Mouse (Mus musculus): ENCODE measurements around the gene Gm7534. TPM values are rescaled to one million over a fixed set of nuclear protein-coding genes. Genes with fewer than 3 reads are reported as not detected.

Gm7534 gene
- not detected for polyA plus RNA-seq (2014; fragmentation: Illumina TruSeq; extraction: RNeasy Lipid Tissue Mini Kit (QIAGEN cat#74804); ENCODE audit: low read depth, low replicate concordance)

DNA sequence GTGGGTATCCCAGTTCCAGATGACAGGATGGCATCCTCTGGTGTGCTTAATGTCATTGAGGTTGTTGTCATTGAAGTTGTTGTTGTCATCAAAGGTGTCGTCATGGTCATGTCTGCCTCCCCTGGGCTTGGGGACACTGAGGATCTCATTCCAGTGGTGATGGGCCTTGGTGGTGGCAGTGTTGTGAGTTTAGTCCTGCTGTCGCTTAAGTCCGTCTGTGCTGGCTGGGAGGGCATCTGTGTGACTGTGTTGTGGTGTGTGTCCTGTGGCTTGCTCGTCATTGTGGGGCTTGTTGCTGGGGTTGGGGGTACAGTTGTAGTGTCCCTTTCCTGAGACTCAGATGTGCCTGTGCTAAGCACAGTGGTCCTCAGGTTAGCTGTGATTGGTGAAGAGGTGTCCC is at the start of gene Gm7534:
Gene Gm7534, minus strand, starts transcription at position 101 of the 400 bp plus-strand sequence.

DNA sequence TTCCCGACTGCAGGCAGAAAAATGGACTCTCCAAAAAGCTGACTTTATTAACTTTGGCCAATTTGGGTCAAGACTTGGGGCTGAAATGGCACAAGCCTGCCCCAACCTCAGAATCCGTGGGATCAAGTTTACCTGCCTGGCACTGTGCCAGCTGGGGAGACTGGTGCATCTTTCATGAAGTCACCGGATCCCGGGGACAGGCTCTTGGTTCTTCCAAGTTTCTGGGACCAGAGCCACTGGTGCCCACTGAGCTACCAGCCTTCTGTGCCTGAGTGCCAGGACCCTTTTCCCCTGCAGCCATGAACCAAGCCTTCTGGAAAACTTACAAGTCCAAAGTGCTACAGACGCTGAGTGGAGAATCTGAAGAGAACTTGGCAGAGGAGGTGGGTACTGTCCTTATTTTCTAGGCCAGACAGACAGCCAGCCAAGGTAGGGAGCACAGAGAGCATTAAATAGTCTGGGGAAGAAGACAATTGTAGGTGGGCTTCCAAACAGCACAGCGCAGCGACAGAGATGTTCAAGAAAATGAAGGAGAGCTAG is 44.0 kb upstream of the Gm7534 start, which contains the start of gene Gm30191:
Gene Gm30191, plus strand, starts transcription at position 217 of the 540 bp plus-strand sequence.

DNA sequence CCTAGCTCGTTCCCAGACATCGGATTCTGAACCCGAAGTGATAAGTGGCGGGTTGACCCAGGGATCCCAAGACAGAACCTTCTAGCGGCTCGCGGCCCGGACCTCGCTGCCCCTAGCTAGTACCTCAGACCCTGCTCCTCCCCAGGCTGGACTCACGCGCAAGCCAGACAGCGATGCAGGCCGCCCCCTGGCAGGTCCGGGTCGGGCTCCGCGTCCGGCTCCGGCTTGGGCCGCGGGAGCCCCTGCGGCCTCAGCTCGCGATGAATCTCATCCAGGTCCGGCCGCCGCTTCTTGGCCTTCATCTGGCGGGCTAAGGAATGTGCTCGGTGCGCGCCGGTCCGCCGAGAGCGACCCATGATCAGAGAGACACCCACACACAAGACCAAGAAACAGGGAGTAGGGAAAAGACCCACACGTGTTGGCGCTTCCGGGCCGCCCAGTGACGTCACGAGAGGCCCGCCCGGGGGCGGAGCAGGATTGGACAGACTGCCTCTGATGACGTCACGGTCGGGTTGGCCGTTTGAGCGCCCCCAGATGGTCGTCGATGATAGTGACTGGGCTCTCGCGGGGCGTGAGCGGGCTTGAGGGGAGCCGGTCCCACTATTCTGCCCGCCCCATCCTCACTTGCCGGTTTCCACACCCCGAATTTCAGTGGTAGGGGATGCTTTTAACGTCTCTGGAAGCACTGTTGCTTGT is 42.5 kb upstream of the Gm7534 start, which contains the start of gene Zfp593:
Gene Zfp593, minus strand, starts transcription at position 445 of the 696 bp plus-strand sequence.

DNA sequence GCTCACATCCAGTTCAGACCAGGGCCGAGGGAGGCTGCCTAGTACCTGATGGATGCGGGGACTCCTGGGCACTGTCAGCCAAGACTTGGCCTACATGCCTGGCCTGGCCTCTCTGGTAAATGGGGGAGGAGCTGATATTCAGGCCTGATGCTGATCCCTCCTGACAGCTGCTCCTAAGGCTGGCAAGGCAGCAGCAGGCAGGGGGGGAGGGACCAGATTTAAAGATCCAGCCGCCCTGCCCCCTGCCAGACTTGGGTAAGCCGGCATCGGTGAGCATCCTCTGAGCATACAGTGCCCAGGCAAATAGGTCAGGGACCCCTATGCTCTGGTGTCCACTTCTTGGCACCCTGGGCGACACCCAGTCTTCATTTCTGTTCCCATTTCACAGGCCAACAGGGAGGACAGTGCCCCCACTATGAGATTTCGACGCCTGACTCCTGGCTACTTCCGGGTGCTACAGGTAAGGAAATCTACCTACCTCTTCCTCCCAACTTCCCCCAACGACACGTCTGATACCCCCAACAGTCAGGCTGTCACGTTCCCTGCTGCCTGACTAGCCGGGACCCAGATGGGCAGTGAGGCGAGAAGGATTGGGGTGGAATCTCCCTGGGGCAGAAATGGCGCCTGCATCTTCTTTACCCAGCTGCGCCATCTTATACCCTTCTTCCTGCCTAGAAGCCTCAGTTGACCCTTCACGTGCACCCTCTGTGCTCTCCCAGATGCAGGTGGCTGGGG is 40.9 kb upstream of the Gm7534 start, which contains the start of gene E130218I03Rik:
Gene E130218I03Rik, plus strand, starts transcription at position 147 of the 735 bp plus-strand sequence.

DNA sequence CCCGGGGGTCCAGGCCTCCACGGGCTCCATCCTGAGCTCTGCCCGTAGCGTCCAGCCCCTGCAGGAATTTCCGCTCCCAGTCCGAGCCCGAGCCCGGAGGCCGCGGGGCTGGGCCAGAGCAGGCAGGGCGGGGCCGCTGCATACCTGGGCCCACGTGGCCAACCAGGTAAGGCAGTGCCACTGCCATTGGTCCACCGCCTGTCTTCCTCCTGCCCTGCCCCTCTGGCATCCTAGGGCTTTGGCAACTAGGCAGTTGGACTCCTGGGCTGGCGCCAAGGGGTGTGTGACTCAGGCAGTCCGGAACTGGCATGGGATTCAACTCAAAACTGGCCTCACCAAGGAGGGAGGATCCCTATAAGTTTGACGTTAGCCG is 35.5 kb upstream of the Gm7534 start, which contains the start of gene Cnksr1:
Gene Cnksr1, minus strand, starts transcription at position 121 of the 373 bp plus-strand sequence.

GRCm38 (mm10) chr4:134227194-134227593 is 24.4 kb upstream of the Gm7534 start, which contains the start of gene Catsper4:
Gene Catsper4 (minus strand): TSS chr4:134227383.

Other genes with a start within 250 kb of the Gm7534 start
- 169 TPM for gene Hmgn2, start 234.4 kb downstream of the Gm7534 start, polyA plus RNA-seq (2014; fragmentation: Illumina TruSeq; extraction: RNeasy Lipid Tissue Mini Kit (QIAGEN cat#74804); ENCODE audit: low read depth, low replicate concordance)
- 19.4 TPM for gene Dhdds, start 202.1 kb downstream of the Gm7534 start, polyA plus RNA-seq (2014; fragmentation: Illumina TruSeq; extraction: RNeasy Lipid Tissue Mini Kit (QIAGEN cat#74804); ENCODE audit: low read depth, low replicate concordance)
- not detected for gene Lin28a, start 184.2 kb downstream of the Gm7534 start, polyA plus RNA-seq (2014; fragmentation: Illumina TruSeq; extraction: RNeasy Lipid Tissue Mini Kit (QIAGEN cat#74804); ENCODE audit: low read depth, low replicate concordance)
- not detected for gene Zfp683, start 149.2 kb downstream of the Gm7534 start, polyA plus RNA-seq (2014; fragmentation: Illumina TruSeq; extraction: RNeasy Lipid Tissue Mini Kit (QIAGEN cat#74804); ENCODE audit: low read depth, low replicate concordance)
- not detected for gene Crybg2, start 142.2 kb downstream of the Gm7534 start, polyA plus RNA-seq (2014; fragmentation: Illumina TruSeq; extraction: RNeasy Lipid Tissue Mini Kit (QIAGEN cat#74804); ENCODE audit: low read depth, low replicate concordance)
- gene Cd52, start 107.9 kb downstream of the Gm7534 start, polyA plus RNA-seq (2014; fragmentation: Illumina TruSeq; extraction: RNeasy Lipid Tissue Mini Kit (QIAGEN cat#74804); ENCODE audit: low read depth, low replicate concordance) = 15.0 TPM
- 0.53 TPM for gene Ubxn11, start 100.4 kb downstream of the Gm7534 start, polyA plus RNA-seq (2014; fragmentation: Illumina TruSeq; extraction: RNeasy Lipid Tissue Mini Kit (QIAGEN cat#74804); ENCODE audit: low read depth, low replicate concordance)
- 1.0 TPM for gene Sh3bgrl3, start 74.2 kb downstream of the Gm7534 start, polyA plus RNA-seq (2014; fragmentation: Illumina TruSeq; extraction: RNeasy Lipid Tissue Mini Kit (QIAGEN cat#74804); ENCODE audit: low read depth, low replicate concordance)
- gene Cep85, start 15.9 kb downstream of the Gm7534 start, polyA plus RNA-seq (2014; fragmentation: Illumina TruSeq; extraction: RNeasy Lipid Tissue Mini Kit (QIAGEN cat#74804); ENCODE audit: low read depth, low replicate concordance) = 9.9 TPM
- gene Catsper4, start 24.4 kb upstream of the Gm7534 start, polyA plus RNA-seq (2014; fragmentation: Illumina TruSeq; extraction: RNeasy Lipid Tissue Mini Kit (QIAGEN cat#74804); ENCODE audit: low read depth, low replicate concordance) = not detected
- 0.65 TPM for gene Cnksr1, start 35.4 kb upstream of the Gm7534 start, polyA plus RNA-seq (2014; fragmentation: Illumina TruSeq; extraction: RNeasy Lipid Tissue Mini Kit (QIAGEN cat#74804); ENCODE audit: low read depth, low replicate concordance)
- not detected for gene E130218I03Rik, start 40.7 kb upstream of the Gm7534 start, polyA plus RNA-seq (2014; fragmentation: Illumina TruSeq; extraction: RNeasy Lipid Tissue Mini Kit (QIAGEN cat#74804); ENCODE audit: low read depth, low replicate concordance)
- gene Zfp593, start 42.6 kb upstream of the Gm7534 start, polyA plus RNA-seq (2014; fragmentation: Illumina TruSeq; extraction: RNeasy Lipid Tissue Mini Kit (QIAGEN cat#74804); ENCODE audit: low read depth, low replicate concordance) = not detected
- gene Gm30191, start 43.9 kb upstream of the Gm7534 start, polyA plus RNA-seq (2014; fragmentation: Illumina TruSeq; extraction: RNeasy Lipid Tissue Mini Kit (QIAGEN cat#74804); ENCODE audit: low read depth, low replicate concordance) = not detected
- gene Grrp1, start 51.1 kb upstream of the Gm7534 start, polyA plus RNA-seq (2014; fragmentation: Illumina TruSeq; extraction: RNeasy Lipid Tissue Mini Kit (QIAGEN cat#74804); ENCODE audit: low read depth, low replicate concordance) = not detected
- gene Pdik1l, start 84.9 kb upstream of the Gm7534 start, polyA plus RNA-seq (2014; fragmentation: Illumina TruSeq; extraction: RNeasy Lipid Tissue Mini Kit (QIAGEN cat#74804); ENCODE audit: low read depth, low replicate concordance) = 16.7 TPM
- gene Trim63, start 112.1 kb upstream of the Gm7534 start, polyA plus RNA-seq (2014; fragmentation: Illumina TruSeq; extraction: RNeasy Lipid Tissue Mini Kit (QIAGEN cat#74804); ENCODE audit: low read depth, low replicate concordance) = 6.7 TPM
- gene Slc30a2, start 140.2 kb upstream of the Gm7534 start, polyA plus RNA-seq (2014; fragmentation: Illumina TruSeq; extraction: RNeasy Lipid Tissue Mini Kit (QIAGEN cat#74804); ENCODE audit: low read depth, low replicate concordance) = 9.1 TPM
- 0.08 TPM for gene Extl1, start 180.8 kb upstream of the Gm7534 start, polyA plus RNA-seq (2014; fragmentation: Illumina TruSeq; extraction: RNeasy Lipid Tissue Mini Kit (QIAGEN cat#74804); ENCODE audit: low read depth, low replicate concordance)
- 47.8 TPM for gene Pafah2, start 193.3 kb upstream of the Gm7534 start, polyA plus RNA-seq (2014; fragmentation: Illumina TruSeq; extraction: RNeasy Lipid Tissue Mini Kit (QIAGEN cat#74804); ENCODE audit: low read depth, low replicate concordance)